Mouse (Mus musculus) midbrain, embryonic 15.5 days (tissue): ENCODE results near the gene Cisd2. TPM values are rescaled to one million over a fixed set of nuclear protein-coding genes. Genes with fewer than 3 reads are reported as not detected.

Source experiments
- polyA plus RNA-seq: library from polyadenylated mRNA; unstranded; fragments of >200 nt; fragmentation: Nextera tagmentation; extraction: Ambion mirVana; gene quantifications from 2 replicates; pipeline ENCODE4 v1.2.1, GENCODE M21; 2015

The Cisd2 gene
- polyA plus RNA-seq, 1 experiment from 2014 or later: 72.0 TPM

Other genes with a start within 250 kb of the Cisd2 start
- gene Cenpe, start 211.4 kb downstream of the Cisd2 start, polyA plus RNA-seq: 3.4 and 4.5 TPM in 2 replicates
- 4.4 and 4.8 TPM in 2 replicates for gene Bdh2, start 142.7 kb downstream of the Cisd2 start, polyA plus RNA-seq
- 1.4 TPM in 2 replicates for gene Slc9b2, start 116.2 kb downstream of the Cisd2 start, polyA plus RNA-seq
- gene Slc9b1, start 75.9 kb downstream of the Cisd2 start, polyA plus RNA-seq: 0.56 TPM in 1 of 2 replicates, not detected in the other
- gene Ube2d3, start 14.2 kb upstream of the Cisd2 start, polyA plus RNA-seq: 329 and 339 TPM in 2 replicates
- gene Manba, start 61.7 kb upstream of the Cisd2 start, polyA plus RNA-seq: 7.9 and 8.5 TPM in 2 replicates